Comparison of ENCODE assay signal across 13 mouse cellular contexts in genomic region chr1:123933812-123934727, GRCm38 (mm10).
DNase-seq lines count a peak whose midpoint lies in the region; ATAC-seq and TF ChIP-seq lines count a peak whose summit lies in the region.
"Had no signal": no experiment of that assay in that cellular context is flagged by ENCODE, and none has a peak within 500 bp of the region (broad histone marks: within the 10 kb centered on the region; RNA-seq: fewer than 3 reads in every experiment).

No protein-coding gene starts in this region.

- TF ChIP-seq EP300 in heart, adult 2 months (IDR thresholded peaks at IDR 0.05; ENCODE audit: insufficient read depth, low read depth, low read length), result no peak

- no peak overlapping the region for H3K27ac ChIP-seq in heart, adult 2 months
- H3K27ac ChIP-seq in midbrain, postnatal 0 days (ENCODE audit: low read depth, low read length), result no peak overlapping the region
- H3K27ac ChIP-seq in midbrain, embryonic 11.5 days (ENCODE audit: low read depth, low read length), result no peak overlapping the region
- no peak overlapping the region for H3K27ac ChIP-seq in kidney, postnatal 0 days
- H3K27ac ChIP-seq: lung, embryonic 15.5 days had no signal

- H3K4me3 ChIP-seq in heart, adult 2 months, result no peak overlapping the region
- H3K4me3 ChIP-seq in midbrain, postnatal 0 days (ENCODE audit: low read depth, low read length), result no peak overlapping the region
- H3K4me3 ChIP-seq in midbrain, embryonic 11.5 days (ENCODE audit: low read depth, low read length), result no peak overlapping the region
- H3K4me3 ChIP-seq in kidney, postnatal 0 days (replicated peaks; ENCODE audit: low read depth, low read length), result no peak overlapping the region
- H3K4me3 ChIP-seq: lung, embryonic 15.5 days had no signal

- TF ChIP-seq CTCF in heart, adult 2 months (IDR thresholded peaks at IDR 0.05), result no peak
- no peak for TF ChIP-seq CTCF in midbrain, postnatal 0 days (IDR thresholded peaks at IDR 0.05)
- no peak for TF ChIP-seq CTCF in kidney, postnatal 0 days (IDR thresholded peaks at IDR 0.05; ENCODE audit: low read depth)

- H3K36me3 ChIP-seq in heart, adult 2 months (ENCODE audit: control insufficient read depth, insufficient read depth, low read length), result no peaks in the 10 kb centered on the region
- no peaks in the 10 kb centered on the region for H3K36me3 ChIP-seq in midbrain, postnatal 0 days (ENCODE audit: insufficient read depth, low read length)
- no peaks in the 10 kb centered on the region for H3K36me3 ChIP-seq in midbrain, embryonic 11.5 days (ENCODE audit: control insufficient read depth, insufficient read depth, low read length)
- H3K36me3 ChIP-seq in kidney, postnatal 0 days (ENCODE audit: insufficient read depth, low read length), result no peaks in the 10 kb centered on the region
- H3K36me3 ChIP-seq: lung, embryonic 15.5 days had no signal

- no peak overlapping the region for H3K9ac ChIP-seq in heart, adult 2 months (ENCODE audit: low read depth, low read length)
- no peak overlapping the region for H3K9ac ChIP-seq in midbrain, postnatal 0 days (replicated peaks; ENCODE audit: low read length, poor library complexity, severe bottlenecking)
- no peak overlapping the region for H3K9ac ChIP-seq in midbrain, embryonic 11.5 days (ENCODE audit: low read length)
- no peak overlapping the region for H3K9ac ChIP-seq in kidney, postnatal 0 days (ENCODE audit: low read depth, low read length)
- H3K9ac ChIP-seq: lung, embryonic 15.5 days had no signal

- peak; percentile 16 to 22 for DNase-seq in heart, adult 2 months
- DNase-seq in heart, postnatal 4 days, result no peak
- peak; percentile 8 for DNase-seq in midbrain, postnatal 0 days (ENCODE audit: low spot score)
- DNase-seq in midbrain, embryonic 11.5 days (ENCODE audit: low spot score, missing footprints), result no peak
- DNase-seq in kidney, postnatal 0 days (ENCODE audit: low spot score), result peak; percentile 77
- DNase-seq in cerebellum, adult 11 months, result no peak
- no peak for DNase-seq in neural tube, embryonic 10.5 days (ENCODE audit: extremely low spot score, low spot score)
- no peak for DNase-seq in gastrocnemius, postnatal 25 days
- DNase-seq: cerebellum, adult 11-12 months; midbrain, embryonic 14.5 days; right cerebral cortex, postnatal 14 days; thymus, postnatal 4 days had no signal

- intact Hi-C loops in heart, adult 2 months (cut with DNase I), result no loop called here

- no peak overlapping the region for H3K4me2 ChIP-seq in midbrain, postnatal 0 days (ENCODE audit: low read depth, low read length, poor library complexity, severe bottlenecking)
- H3K4me2 ChIP-seq in midbrain, embryonic 11.5 days, result no peak overlapping the region
- H3K4me2 ChIP-seq in kidney, postnatal 0 days (ENCODE audit: low read length), result no peak overlapping the region
- H3K4me2 ChIP-seq: lung, embryonic 15.5 days had no signal

- no peak for ATAC-seq in midbrain, postnatal 0 days (ENCODE audit: low FRiP score)
- ATAC-seq in midbrain, embryonic 11.5 days (ENCODE audit: low FRiP score), result no peak; the same call in 1 of the 2 replicates
- ATAC-seq in kidney, postnatal 0 days (replicated peaks; ENCODE audit: low FRiP score, low read depth), result peak; percentile 54; the same call in 1 of the 2 replicates

- H3K9me3 ChIP-seq in midbrain, postnatal 0 days (ENCODE audit: low read length), result no peaks in the 10 kb centered on the region
- no peaks in the 10 kb centered on the region for H3K9me3 ChIP-seq in midbrain, embryonic 11.5 days (ENCODE audit: control insufficient read depth, low read length)
- H3K9me3 ChIP-seq in kidney, postnatal 0 days (replicated peaks; ENCODE audit: low read length), result no peaks in the 10 kb centered on the region
- H3K9me3 ChIP-seq: lung, embryonic 15.5 days had no signal

- TF ChIP-seq POLR2A in heart, adult 2 months (IDR thresholded peaks at IDR 0.05; ENCODE audit: insufficient read depth, low read depth, low read length), result no peak

- WGBS in heart, adult 2 months, result 36% methylated on average over 7 of the region's 7 CpGs
- 64% methylated on average over 7 of the region's 7 CpGs for WGBS in midbrain, postnatal 0 days
- WGBS in midbrain, embryonic 11.5 days, result 81% methylated on average over 7 of the region's 7 CpGs
- 31% methylated on average over 7 of the region's 7 CpGs for WGBS in kidney, postnatal 0 days

- no peaks in the 10 kb centered on the region for H3K27me3 ChIP-seq in heart, adult 2 months (ENCODE audit: control insufficient read depth, insufficient read depth, low read length)
- no peaks in the 10 kb centered on the region for H3K27me3 ChIP-seq in midbrain, postnatal 0 days (ENCODE audit: insufficient read depth, low read length)
- no peaks in the 10 kb centered on the region for H3K27me3 ChIP-seq in midbrain, embryonic 11.5 days (ENCODE audit: control insufficient read depth, insufficient read depth, low read length)
- H3K27me3 ChIP-seq in kidney, postnatal 0 days (ENCODE audit: insufficient read depth, low read length), result no peaks in the 10 kb centered on the region
- H3K27me3 ChIP-seq: lung, embryonic 15.5 days had no signal

- H3K4me1 ChIP-seq in heart, adult 2 months (ENCODE audit: control insufficient read depth, insufficient read depth, low read length), result no peaks in the 10 kb centered on the region
- H3K4me1 ChIP-seq in midbrain, postnatal 0 days (ENCODE audit: insufficient read depth, low read length), result no peaks in the 10 kb centered on the region
- H3K4me1 ChIP-seq in midbrain, embryonic 11.5 days (ENCODE audit: control insufficient read depth, insufficient read depth, low read length), result no peaks in the 10 kb centered on the region
- no peaks in the 10 kb centered on the region for H3K4me1 ChIP-seq in kidney, postnatal 0 days (replicated peaks; ENCODE audit: insufficient read depth, low read length)
- H3K4me1 ChIP-seq: lung, embryonic 15.5 days had no signal

- no peaks in the 10 kb centered on the region for H3K79me2 ChIP-seq in heart, adult 2 months (replicated peaks; ENCODE audit: control insufficient read depth, insufficient read depth, low read length)

Comparison
In these comparisons a context has a peak if more than half of its experiments do, and no peak if none do; other contexts are left out.
1. DNase-seq: peak in heart, adult 2 months (2 of 2), midbrain, postnatal 0 days (single experiment) and kidney, postnatal 0 days (single experiment); none in heart, postnatal 4 days (single experiment), midbrain, embryonic 11.5 days (single experiment), cerebellum, adult 11 months (single experiment), neural tube, embryonic 10.5 days (single experiment) and gastrocnemius, postnatal 25 days (single experiment).